Mouse (Mus musculus): ENCODE results near the gene Gm13283. TPM values are rescaled to one million over a fixed set of nuclear protein-coding genes. Genes with fewer than 3 reads are reported as not detected.
"Not testable (repeated sequence)": the region's sequence is repeated elsewhere in the genome, so short reads cannot be mapped to it uniquely, and the experiment has no call there.

Gene Gm13283
- polyA plus RNA-seq (2016; fragmentation: Nextera tagmentation; extraction: Ambion mirVana), result 0.19 and 0.32 TPM in 2 replicates

DNA sequence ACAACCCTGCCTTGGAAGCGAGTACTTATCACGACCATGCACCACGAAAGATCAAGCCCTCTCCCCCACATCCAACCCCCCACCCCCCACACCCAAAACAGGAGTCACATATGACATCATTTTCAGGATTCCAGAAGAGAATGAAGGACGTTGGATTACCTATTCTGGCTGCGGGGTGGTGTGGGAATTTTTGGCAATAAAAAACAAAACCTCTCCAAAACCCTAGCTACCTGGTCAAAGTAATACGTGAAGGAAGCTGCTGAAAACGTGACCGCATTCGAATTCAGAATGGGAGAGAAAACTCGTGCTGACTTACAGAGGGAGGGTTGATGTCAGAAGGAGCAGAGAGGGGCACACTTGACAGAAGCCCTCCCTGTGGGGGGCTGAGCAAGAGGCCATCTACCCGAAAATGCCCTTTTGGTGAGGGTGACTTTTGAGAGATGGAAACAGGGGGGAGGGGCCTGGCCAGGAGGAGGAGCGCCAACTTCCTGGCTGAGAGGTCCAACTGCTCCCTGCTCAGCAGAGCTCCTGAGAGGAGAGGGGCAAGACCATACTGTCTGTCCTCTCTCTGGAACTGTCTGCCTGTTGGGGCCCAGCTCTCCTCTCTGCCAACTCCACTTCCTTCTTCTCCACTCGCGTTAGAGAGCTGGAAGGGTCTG, at the start of gene Gm13283:
Gm13283 (plus strand) TSS at position 510 of the 659 bp plus-strand sequence.
- not testable (repeated sequence) for DNase-seq (ENCODE audit: low spot score); H3K36me3 ChIP-seq; H3K27me3 ChIP-seq (ENCODE audit: low read depth, poor library complexity, severe bottlenecking); H3K27ac ChIP-seq (replicated peaks); H3K9me3 ChIP-seq (replicated peaks)
- 25% methylated on average over 10 of the region's 14 CpGs for WGBS
- Histone ChIP-seq H3K4me3 (peak within 1 kb of the TSS; percentile 44), H3K4me1 (peaks cover 17% of the 10 kb centered on the region)

- Histone ChIP-seq H3K27ac (replicated peaks) (no peak overlapping the region), H3K4me1 (peaks cover 14% of the 10 kb centered on the region), H3K9me3 (replicated peaks) (peaks cover 9% of the 10 kb centered on the region; the same call in 1 of the 2 replicates), H3K27me3 (ENCODE audit: low read depth, poor library complexity, severe bottlenecking) (no peaks in the 10 kb centered on the region), H3K36me3 (peaks cover 66% of the 10 kb centered on the region), H3K4me3 (no peak overlapping the region)
- DNase-seq (ENCODE audit: low spot score), result no peak
- 82% methylated on average over 1 of the region's 1 CpGs for WGBS
Measured at GRCm38 (mm10) chr4:88714281-88714680, 45.6 kb upstream of the Gm13283 start.

GRCm38 (mm10) chr4:88715059-88715458, 44.9 kb upstream of the Gm13283 start:
- DNase-seq (ENCODE audit: low spot score), result no peak
- peaks cover 22% of the 10 kb centered on the region for H3K4me1 ChIP-seq
- no peak overlapping the region for H3K4me3 ChIP-seq
- peaks cover 74% of the 10 kb centered on the region for H3K36me3 ChIP-seq
- H3K9me3 ChIP-seq (replicated peaks), result peaks cover 9% of the 10 kb centered on the region; the same call in 1 of the 2 replicates
- no peak overlapping the region for H3K27ac ChIP-seq (replicated peaks)
- H3K27me3 ChIP-seq (ENCODE audit: low read depth, poor library complexity, severe bottlenecking), result no peaks in the 10 kb centered on the region

DNA sequence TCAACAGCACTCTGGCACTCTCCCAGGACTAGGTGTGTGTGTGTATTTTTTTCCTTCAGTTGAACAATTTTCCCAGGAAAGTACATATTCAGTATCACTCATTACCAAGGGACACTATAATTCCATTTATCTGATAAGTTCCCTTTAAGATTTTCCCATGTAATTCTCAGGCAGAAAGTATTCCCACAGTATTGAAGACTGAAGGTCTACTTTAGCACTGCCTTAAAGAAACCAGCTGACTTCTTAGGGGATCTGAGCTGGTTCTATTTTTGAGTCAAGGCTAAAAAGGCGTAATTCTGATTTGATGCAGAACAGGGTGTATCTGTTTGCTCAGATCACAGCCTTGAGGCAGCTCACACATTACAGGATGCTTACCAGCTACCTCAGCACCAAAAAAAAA, 41.2 kb upstream of the Gm13283 start:
- WGBS, result 76% methylated on average over 1 of the region's 1 CpGs
- Histone ChIP-seq H3K27me3 (ENCODE audit: low read depth, poor library complexity, severe bottlenecking) (no peaks in the 10 kb centered on the region), H3K36me3 (peaks cover 75% of the 10 kb centered on the region), H3K4me3 (peak overlapping the region; percentile 81), H3K9me3 (replicated peaks) (peaks cover 9% of the 10 kb centered on the region; the same call in 1 of the 2 replicates), H3K27ac (replicated peaks) (no peak overlapping the region), H3K4me1 (peaks cover 40% of the 10 kb centered on the region)
- no peak for DNase-seq (ENCODE audit: low spot score)

- Histone ChIP-seq H3K4me1 (peaks cover 40% of the 10 kb centered on the region), H3K4me3 (peak within 1 kb of the TSS; percentile 81), H3K27me3 (ENCODE audit: low read depth, poor library complexity, severe bottlenecking) (no peaks in the 10 kb centered on the region), H3K36me3 (peaks cover 42% of the 10 kb centered on the region), H3K27ac (replicated peaks) (peak within 1 kb of the TSS; percentile 99), H3K9me3 (replicated peaks) (no peaks in the 10 kb centered on the region)
- DNase-seq (ENCODE audit: low spot score), result peak; percentile 97
- under 1% methylated on average over 81 of the region's 82 CpGs for WGBS
Measured at GRCm38 (mm10) chr4:88721791-88722721, 37.9 kb upstream of the Gm13283 start, which contains the start of the genes Gm26566 and Klhl9. Gene Gm26566, plus strand, starts transcription at chr4:88721805. Gene Klhl9, minus strand, starts transcription at chr4:88722465.

DNA sequence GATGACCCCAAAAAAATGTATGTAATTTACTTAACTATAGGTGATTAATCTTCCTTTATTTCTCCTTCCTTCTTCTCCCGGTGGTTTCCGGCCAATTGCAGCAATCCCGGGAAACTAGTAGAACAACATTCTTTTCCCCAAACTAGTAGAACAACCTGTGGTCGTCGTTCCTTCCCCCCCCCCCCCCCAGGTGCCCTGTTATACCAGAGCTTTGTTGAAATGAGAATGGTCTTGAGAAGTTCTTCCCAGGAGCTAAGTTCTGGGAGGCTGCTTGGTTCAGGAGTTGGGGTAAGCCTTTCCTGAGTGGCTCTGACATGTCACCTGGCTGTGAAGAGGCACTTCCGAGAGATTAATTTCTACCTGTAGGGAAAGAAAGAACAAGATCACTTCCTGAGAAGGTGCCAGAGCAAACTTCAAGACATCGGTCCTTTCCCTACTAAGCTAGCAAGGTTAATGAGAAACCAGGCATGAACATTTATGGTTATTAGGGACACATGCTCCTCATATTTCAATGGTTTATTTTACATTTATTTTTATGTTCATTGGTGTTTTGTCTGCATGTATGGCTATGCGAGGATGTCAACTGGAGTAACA, 36.3 kb upstream of the Gm13283 start:
- H3K4me3 ChIP-seq, result no peak overlapping the region
- no peaks in the 10 kb centered on the region for H3K27me3 ChIP-seq (ENCODE audit: low read depth, poor library complexity, severe bottlenecking)
- no peak overlapping the region for H3K27ac ChIP-seq (replicated peaks)
- peaks cover 26% of the 10 kb centered on the region for H3K36me3 ChIP-seq
- WGBS, result 68% methylated on average over 8 of the region's 8 CpGs
- peaks cover 32% of the 10 kb centered on the region for H3K4me1 ChIP-seq
- DNase-seq (ENCODE audit: low spot score), result no peak
- no peaks in the 10 kb centered on the region for H3K9me3 ChIP-seq (replicated peaks)

DNA sequence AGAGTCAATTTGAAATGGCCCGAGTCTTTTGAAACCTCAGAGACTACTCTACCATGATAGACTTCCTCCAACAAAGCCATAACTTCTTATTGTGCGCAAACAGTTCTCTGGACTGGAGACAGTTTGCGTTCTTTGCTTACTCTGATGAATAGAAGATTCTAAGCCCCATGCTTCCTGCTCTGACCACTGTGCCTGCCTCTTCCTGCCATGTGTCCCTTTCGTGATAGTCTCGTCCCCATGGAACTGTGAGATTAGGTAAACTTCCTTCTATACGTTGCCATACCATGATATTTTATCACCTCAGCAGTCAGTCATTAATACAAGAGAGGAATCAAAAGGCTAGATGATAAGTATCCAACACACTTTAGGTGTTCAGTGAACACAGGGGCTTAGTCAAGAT, 33.2 kb upstream of the Gm13283 start:
- 87% methylated on average over 6 of the region's 6 CpGs for WGBS
- peaks cover 4% of the 10 kb centered on the region; the same call in 1 of the 2 replicates for H3K4me1 ChIP-seq
- H3K27me3 ChIP-seq (ENCODE audit: low read depth, poor library complexity, severe bottlenecking), result no peaks in the 10 kb centered on the region
- H3K9me3 ChIP-seq (replicated peaks), result no peaks in the 10 kb centered on the region
- DNase-seq (ENCODE audit: low spot score), result no peak
- H3K36me3 ChIP-seq, result no peaks in the 10 kb centered on the region
- no peak overlapping the region for H3K4me3 ChIP-seq
- H3K27ac ChIP-seq (replicated peaks), result no peak overlapping the region

- Histone ChIP-seq H3K27ac (replicated peaks) (no peak overlapping the region), H3K36me3 (no peaks in the 10 kb centered on the region), H3K4me1 (peaks cover 4% of the 10 kb centered on the region; the same call in 1 of the 2 replicates), H3K9me3 (replicated peaks) (no peaks in the 10 kb centered on the region), H3K27me3 (ENCODE audit: low read depth, poor library complexity, severe bottlenecking) (no peaks in the 10 kb centered on the region), H3K4me3 (no peak overlapping the region)
- no peak for DNase-seq (ENCODE audit: low spot score)
- WGBS, result 3% methylated on average over 1 of the region's 1 CpGs
Measured at GRCm38 (mm10) chr4:88727324-88727723, 32.6 kb upstream of the Gm13283 start.

GRCm38 (mm10) chr4:88738480-88738879, 21.4 kb upstream of the Gm13283 start:
- DNase-seq (ENCODE audit: low spot score), result peak; percentile 74
- Histone ChIP-seq H3K36me3 (no peaks in the 10 kb centered on the region), H3K4me3 (no peak overlapping the region), H3K27me3 (ENCODE audit: low read depth, poor library complexity, severe bottlenecking) (no peaks in the 10 kb centered on the region), H3K9me3 (replicated peaks) (no peaks in the 10 kb centered on the region), H3K4me1 (no peaks in the 10 kb centered on the region), H3K27ac (replicated peaks) (no peak overlapping the region)
- 5% methylated on average over 2 of the region's 2 CpGs for WGBS

DNA sequence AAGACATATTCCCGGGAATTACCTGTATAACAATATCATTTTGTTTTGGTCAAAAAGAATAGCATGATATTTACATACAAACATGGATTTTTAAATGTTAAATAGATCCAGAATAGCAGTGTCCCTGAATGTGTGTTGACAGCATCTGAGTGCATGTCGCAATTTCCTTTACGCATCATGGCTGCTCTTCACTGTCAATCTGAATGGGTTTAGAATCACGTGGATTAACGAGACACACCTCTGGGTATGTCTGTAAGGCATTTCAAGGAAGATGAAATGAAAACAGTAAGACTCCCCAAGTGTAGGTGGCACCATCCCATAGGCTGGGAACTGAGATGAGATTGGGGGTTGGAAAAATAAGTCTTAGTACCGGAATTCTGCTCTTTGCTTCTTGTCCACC, 20.9 kb upstream of the Gm13283 start:
- H3K9me3 ChIP-seq (replicated peaks), result no peaks in the 10 kb centered on the region
- no peaks in the 10 kb centered on the region for H3K27me3 ChIP-seq (ENCODE audit: low read depth, poor library complexity, severe bottlenecking)
- no peak for DNase-seq (ENCODE audit: low spot score)
- H3K36me3 ChIP-seq, result no peaks in the 10 kb centered on the region
- 89% methylated on average over 6 of the region's 6 CpGs for WGBS
- no peak overlapping the region for H3K4me3 ChIP-seq
- no peaks in the 10 kb centered on the region for H3K4me1 ChIP-seq
- H3K27ac ChIP-seq (replicated peaks), result no peak overlapping the region

DNA sequence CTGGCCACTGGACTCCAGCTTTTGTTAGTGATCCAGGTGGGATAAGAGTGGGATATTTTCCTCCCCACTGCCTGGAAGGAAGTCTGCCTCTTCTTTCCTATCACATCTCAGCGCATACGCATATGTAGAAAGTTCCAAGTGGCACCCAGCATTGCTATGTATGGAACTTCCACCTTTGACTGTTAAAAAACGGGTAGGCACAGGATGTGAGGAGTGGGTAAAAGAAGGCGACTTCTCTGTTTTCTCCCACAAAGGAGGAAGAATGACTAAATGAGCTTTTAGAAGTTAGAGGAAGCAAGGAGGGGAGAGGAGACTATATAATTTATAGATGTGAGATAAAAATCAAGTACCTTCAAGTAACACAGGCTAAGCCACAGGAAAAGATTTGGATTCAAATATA, 18.5 kb upstream of the Gm13283 start:
- Histone ChIP-seq H3K4me1 (peaks cover 8% of the 10 kb centered on the region), H3K4me3 (no peak overlapping the region), H3K27ac (replicated peaks) (no peak overlapping the region), H3K27me3 (ENCODE audit: low read depth, poor library complexity, severe bottlenecking) (no peaks in the 10 kb centered on the region), H3K36me3 (no peaks in the 10 kb centered on the region), H3K9me3 (replicated peaks) (no peaks in the 10 kb centered on the region)
- WGBS, result 90% methylated on average over 4 of the region's 4 CpGs
- no peak for DNase-seq (ENCODE audit: low spot score)

DNA sequence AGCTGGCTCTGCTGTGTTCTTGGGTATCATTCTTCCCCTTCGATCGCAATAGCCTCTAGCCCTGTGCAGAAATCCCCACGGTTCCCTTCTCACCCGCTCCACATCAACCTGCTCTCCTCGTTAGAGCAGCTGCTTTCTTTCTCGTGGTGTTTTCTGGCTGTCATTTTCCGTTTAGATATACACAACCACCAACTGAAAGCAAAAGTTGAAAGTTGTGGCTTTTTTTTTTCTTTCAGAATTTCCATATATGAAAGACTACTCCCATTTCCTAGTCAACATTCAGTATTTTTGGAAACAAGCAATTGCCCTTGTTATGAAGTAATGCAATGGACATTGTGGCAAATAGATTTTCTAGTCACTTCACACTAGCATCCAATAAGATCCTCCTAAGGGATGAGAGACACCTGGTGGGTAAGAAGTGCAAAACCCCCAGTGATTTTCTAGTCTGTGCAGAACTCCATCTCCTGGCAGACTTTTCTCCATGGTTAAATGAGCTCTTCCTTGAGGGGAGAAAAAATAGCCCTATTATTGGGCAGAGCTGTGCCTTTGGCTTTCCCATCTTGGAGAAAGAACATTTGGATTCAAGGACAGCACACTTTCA, 17.0 kb upstream of the Gm13283 start:
- DNase-seq (ENCODE audit: low spot score), result no peak
- Histone ChIP-seq H3K27ac (replicated peaks) (no peak overlapping the region), H3K4me1 (peaks cover 8% of the 10 kb centered on the region), H3K27me3 (ENCODE audit: low read depth, poor library complexity, severe bottlenecking) (no peaks in the 10 kb centered on the region), H3K9me3 (replicated peaks) (no peaks in the 10 kb centered on the region), H3K36me3 (no peaks in the 10 kb centered on the region), H3K4me3 (no peak overlapping the region)
- WGBS, result 82% methylated on average over 7 of the region's 7 CpGs
